Mouse (Mus musculus): Measurements from ENCODE around the gene Erbb4. TPM values are rescaled to one million over a fixed set of nuclear protein-coding genes. Genes with fewer than 3 reads are reported as not detected.

Erbb4 gene
- polyA plus RNA-seq (2014; fragmentation: Nextera tagmentation; extraction: Ambion mirVana) = 5.6 and 10.2 TPM in 2 replicates

GRCm38 (mm10) chr1:69107485-69108158, at the start of gene Erbb4:
TSS of gene Erbb4 (minus strand) at chr1:69108059.
- WGBS = 1% methylated on average over 58 of the region's 63 CpGs
- Histone ChIP-seq H3K4me2 (replicated peaks; ENCODE audit: low read depth, low read length) (peak within 1 kb of the TSS; percentile 96), H3K4me3 (ENCODE audit: low read depth, low read length) (peak within 1 kb of the TSS; percentile 81), H3K27me3 (ENCODE audit: control insufficient read depth, insufficient read depth, low read length) (no peaks in the 10 kb centered on the region; the same call in 1 of the 2 replicates), H3K4me1 (replicated peaks; ENCODE audit: control insufficient read depth, insufficient read depth, low read length) (no peaks in the 10 kb centered on the region; the same call in 1 of the 2 replicates), H3K9ac (ENCODE audit: low read depth, low read length) (peak within 1 kb of the TSS; percentile 74), H3K27ac (ENCODE audit: low read depth, low read length) (peak within 1 kb of the TSS; percentile 36; the same call in 1 of the 2 replicates), H3K9me3 (ENCODE audit: control insufficient read depth, low read length) (no peaks in the 10 kb centered on the region), H3K36me3 (ENCODE audit: control insufficient read depth, insufficient read depth, low read length) (no peaks in the 10 kb centered on the region)
- DNase-seq (ENCODE audit: low spot score) (peak; percentile 61), ATAC-seq (ENCODE audit: low FRiP score) (peak; percentile 41)

GRCm38 (mm10) chr1:69157346-69157745, 49.5 kb upstream of the Erbb4 start:
- Histone ChIP-seq H3K27me3 (ENCODE audit: control insufficient read depth, insufficient read depth, low read length) (no peaks in the 10 kb centered on the region), H3K4me3 (ENCODE audit: low read depth, low read length) (no peak overlapping the region), H3K27ac (ENCODE audit: low read depth, low read length) (no peak overlapping the region), H3K9ac (ENCODE audit: low read depth, low read length) (no peak overlapping the region), H3K4me2 (replicated peaks; ENCODE audit: low read depth, low read length) (no peak overlapping the region), H3K9me3 (ENCODE audit: control insufficient read depth, low read length) (no peaks in the 10 kb centered on the region), H3K4me1 (replicated peaks; ENCODE audit: control insufficient read depth, insufficient read depth, low read length) (no peaks in the 10 kb centered on the region), H3K36me3 (ENCODE audit: control insufficient read depth, insufficient read depth, low read length) (no peaks in the 10 kb centered on the region)
- ATAC-seq (ENCODE audit: low FRiP score) (peak; percentile 91), DNase-seq (ENCODE audit: low spot score) (peak; percentile 25)
- WGBS = 63% methylated on average over 2 of the region's 2 CpGs

GRCm38 (mm10) chr1:69141341-69141740, 33.5 kb upstream of the Erbb4 start:
- ATAC-seq (ENCODE audit: low FRiP score) (no peak), DNase-seq (ENCODE audit: low spot score) (no peak)
- Histone ChIP-seq H3K27me3 (ENCODE audit: control insufficient read depth, insufficient read depth, low read length) (no peaks in the 10 kb centered on the region), H3K4me1 (replicated peaks; ENCODE audit: control insufficient read depth, insufficient read depth, low read length) (no peaks in the 10 kb centered on the region), H3K4me3 (ENCODE audit: low read depth, low read length) (no peak overlapping the region), H3K4me2 (replicated peaks; ENCODE audit: low read depth, low read length) (no peak overlapping the region), H3K9ac (ENCODE audit: low read depth, low read length) (no peak overlapping the region), H3K9me3 (ENCODE audit: control insufficient read depth, low read length) (no peaks in the 10 kb centered on the region), H3K27ac (ENCODE audit: low read depth, low read length) (no peak overlapping the region), H3K36me3 (ENCODE audit: control insufficient read depth, insufficient read depth, low read length) (no peaks in the 10 kb centered on the region)

- H3K4me3 ChIP-seq (ENCODE audit: low read depth, low read length) = no peak overlapping the region
- ATAC-seq (ENCODE audit: low FRiP score) = no peak
- H3K27ac ChIP-seq (ENCODE audit: low read depth, low read length) = no peak overlapping the region
- no peaks in the 10 kb centered on the region for H3K4me1 ChIP-seq (replicated peaks; ENCODE audit: control insufficient read depth, insufficient read depth, low read length)
- H3K9ac ChIP-seq (ENCODE audit: low read depth, low read length) = no peak overlapping the region
- H3K4me2 ChIP-seq (replicated peaks; ENCODE audit: low read depth, low read length) = no peak overlapping the region
- H3K27me3 ChIP-seq (ENCODE audit: control insufficient read depth, insufficient read depth, low read length) = no peaks in the 10 kb centered on the region
- no peak for DNase-seq (ENCODE audit: low spot score)
- no peaks in the 10 kb centered on the region for H3K36me3 ChIP-seq (ENCODE audit: control insufficient read depth, insufficient read depth, low read length)
- 69% methylated on average over 6 of the region's 6 CpGs for WGBS
- H3K9me3 ChIP-seq (ENCODE audit: control insufficient read depth, low read length) = no peaks in the 10 kb centered on the region
Measured at GRCm38 (mm10) chr1:69139519-69139868, 31.6 kb upstream of the Erbb4 start.

- Histone ChIP-seq H3K9me3 (ENCODE audit: control insufficient read depth, low read length) (no peaks in the 10 kb centered on the region), H3K9ac (ENCODE audit: low read depth, low read length) (no peak overlapping the region), H3K27ac (ENCODE audit: low read depth, low read length) (no peak overlapping the region), H3K4me1 (replicated peaks; ENCODE audit: control insufficient read depth, insufficient read depth, low read length) (no peaks in the 10 kb centered on the region), H3K4me3 (ENCODE audit: low read depth, low read length) (no peak overlapping the region), H3K4me2 (replicated peaks; ENCODE audit: low read depth, low read length) (no peak overlapping the region), H3K36me3 (ENCODE audit: control insufficient read depth, insufficient read depth, low read length) (no peaks in the 10 kb centered on the region), H3K27me3 (ENCODE audit: control insufficient read depth, insufficient read depth, low read length) (no peaks in the 10 kb centered on the region)
- ATAC-seq (ENCODE audit: low FRiP score) (no peak), DNase-seq (ENCODE audit: low spot score) (peak; percentile 86)
- WGBS = 41% methylated on average over 4 of the region's 4 CpGs
Measured at GRCm38 (mm10) chr1:69138856-69139518, 31.1 kb upstream of the Erbb4 start.

GRCm38 (mm10) chr1:69124147-69124848, 16.4 kb upstream of the Erbb4 start:
- Histone ChIP-seq H3K36me3 (ENCODE audit: control insufficient read depth, insufficient read depth, low read length) (no peaks in the 10 kb centered on the region), H3K4me2 (replicated peaks; ENCODE audit: low read depth, low read length) (no peak overlapping the region), H3K27me3 (ENCODE audit: control insufficient read depth, insufficient read depth, low read length) (no peaks in the 10 kb centered on the region), H3K4me3 (ENCODE audit: low read depth, low read length) (no peak overlapping the region), H3K4me1 (replicated peaks; ENCODE audit: control insufficient read depth, insufficient read depth, low read length) (no peaks in the 10 kb centered on the region), H3K9ac (ENCODE audit: low read depth, low read length) (no peak overlapping the region), H3K9me3 (ENCODE audit: control insufficient read depth, low read length) (no peaks in the 10 kb centered on the region), H3K27ac (ENCODE audit: low read depth, low read length) (no peak overlapping the region)
- DNase-seq (ENCODE audit: low spot score) (no peak), ATAC-seq (ENCODE audit: low FRiP score) (no peak)
- 100% methylated on average over 1 of the region's 1 CpGs for WGBS

GRCm38 (mm10) chr1:69118249-69118938, 10.5 kb upstream of the Erbb4 start:
- WGBS = 88% methylated on average over 4 of the region's 4 CpGs
- DNase-seq (ENCODE audit: low spot score) = peak; percentile 15
- no peak for ATAC-seq (ENCODE audit: low FRiP score)
- no peak overlapping the region for H3K4me3 ChIP-seq (ENCODE audit: low read depth, low read length)
- H3K36me3 ChIP-seq (ENCODE audit: control insufficient read depth, insufficient read depth, low read length) = no peaks in the 10 kb centered on the region
- no peak overlapping the region for H3K9ac ChIP-seq (ENCODE audit: low read depth, low read length)
- no peak overlapping the region for H3K27ac ChIP-seq (ENCODE audit: low read depth, low read length)
- no peaks in the 10 kb centered on the region for H3K9me3 ChIP-seq (ENCODE audit: control insufficient read depth, low read length)
- no peaks in the 10 kb centered on the region for H3K4me1 ChIP-seq (replicated peaks; ENCODE audit: control insufficient read depth, insufficient read depth, low read length)
- H3K4me2 ChIP-seq (replicated peaks; ENCODE audit: low read depth, low read length) = no peak overlapping the region
- no peaks in the 10 kb centered on the region for H3K27me3 ChIP-seq (ENCODE audit: control insufficient read depth, insufficient read depth, low read length)

- 2% methylated on average over 20 of the region's 20 CpGs for WGBS
- Histone ChIP-seq H3K4me1 (replicated peaks; ENCODE audit: control insufficient read depth, insufficient read depth, low read length) (no peaks in the 10 kb centered on the region; the same call in 1 of the 2 replicates), H3K36me3 (ENCODE audit: control insufficient read depth, insufficient read depth, low read length) (no peaks in the 10 kb centered on the region), H3K27ac (ENCODE audit: low read depth, low read length) (no peak overlapping the region), H3K9me3 (ENCODE audit: control insufficient read depth, low read length) (no peaks in the 10 kb centered on the region), H3K4me2 (replicated peaks; ENCODE audit: low read depth, low read length) (peak overlapping the region; percentile 96), H3K4me3 (ENCODE audit: low read depth, low read length) (peak overlapping the region; percentile 81), H3K9ac (ENCODE audit: low read depth, low read length) (peak overlapping the region; percentile 74), H3K27me3 (ENCODE audit: control insufficient read depth, insufficient read depth, low read length) (no peaks in the 10 kb centered on the region; the same call in 1 of the 2 replicates)
- ATAC-seq (ENCODE audit: low FRiP score) (peak; percentile 72; the same call in 1 of the 2 replicates), DNase-seq (ENCODE audit: low spot score) (peak; percentile 76)
Measured at GRCm38 (mm10) chr1:69108159-69108925, 483 bp upstream of the Erbb4 start.

All from hindbrain, embryonic 11.5 days (tissue).